In genomic region chr6:56794834-56795233, GRCm38 (mm10) we compare ENCODE assay signal across 9 mouse cellular contexts. TPM values are rescaled to one million over a fixed set of nuclear protein-coding genes. Genes with fewer than 3 reads are reported as not detected.
DNase-seq lines count a peak whose midpoint lies in the region; ATAC-seq lines count a peak whose summit lies in the region.
"Had no signal": no experiment of that assay in that cellular context is flagged by ENCODE, and none has a peak within 500 bp of the region (broad histone marks: within the 10 kb centered on the region; RNA-seq: fewer than 3 reads in every experiment).

No protein-coding gene starts in this region.

- peaks cover 13% of the 10 kb centered on the region for H3K4me1 ChIP-seq in heart, embryonic 11.5 days (ENCODE audit: control insufficient read depth, insufficient read depth, low read length)
- peaks cover 25% of the 10 kb centered on the region for H3K4me1 ChIP-seq in midbrain, embryonic 10.5 days
- peaks cover 13% of the 10 kb centered on the region; the same call in 1 of the 2 replicates for H3K4me1 ChIP-seq in midbrain, embryonic 11.5 days (ENCODE audit: control insufficient read depth, insufficient read depth, low read length)
- peaks cover 25% of the 10 kb centered on the region for H3K4me1 ChIP-seq in limb, embryonic 13.5 days
- peaks cover 14% of the 10 kb centered on the region for H3K4me1 ChIP-seq in stomach, embryonic 16.5 days (ENCODE audit: control insufficient read depth, insufficient read depth, low read length)

- peak overlapping the region; percentile 86 for H3K4me2 ChIP-seq in heart, embryonic 11.5 days
- H3K4me2 ChIP-seq in midbrain, embryonic 11.5 days = no peak overlapping the region
- H3K4me2 ChIP-seq in limb, embryonic 13.5 days (replicated peaks) = peak overlapping the region; percentile 81
- H3K4me2 ChIP-seq in stomach, embryonic 16.5 days (ENCODE audit: low read depth, low read length) = peak overlapping the region; percentile 86

- H3K27me3 ChIP-seq in heart, embryonic 11.5 days (ENCODE audit: control insufficient read depth, insufficient read depth, low read length) = no peaks in the 10 kb centered on the region
- H3K27me3 ChIP-seq in midbrain, embryonic 10.5 days (ENCODE audit: low read depth, poor library complexity, severe bottlenecking) = no peaks in the 10 kb centered on the region
- no peaks in the 10 kb centered on the region for H3K27me3 ChIP-seq in midbrain, embryonic 11.5 days (ENCODE audit: control insufficient read depth, insufficient read depth, low read length)
- H3K27me3 ChIP-seq in limb, embryonic 13.5 days = no peaks in the 10 kb centered on the region
- H3K27me3 ChIP-seq in stomach, embryonic 16.5 days (ENCODE audit: control insufficient read depth, insufficient read depth, low read length) = no peaks in the 10 kb centered on the region

- no peak for DNase-seq in heart, adult 8-10 months (ENCODE audit: low spot score)
- DNase-seq in midbrain, embryonic 10.5 days (ENCODE audit: low spot score) = no peak
- no peak for DNase-seq in midbrain, embryonic 11.5 days (ENCODE audit: low spot score, missing footprints)
- no peak for DNase-seq in adrenal gland, postnatal 10 days
- DNase-seq in urinary bladder, postnatal 14 days (ENCODE audit: low spot score) = no peak
- DNase-seq: cerebellum, adult 9-11 months had no signal

- WGBS in heart, embryonic 11.5 days (ENCODE audit: insufficient replicate concordance) = 86% methylated on average over 5 of the region's 5 CpGs
- WGBS in midbrain, embryonic 10.5 days = 94% methylated on average over 5 of the region's 5 CpGs
- WGBS in midbrain, embryonic 11.5 days = 89% methylated on average over 5 of the region's 5 CpGs
- WGBS in limb, embryonic 13.5 days = 87% methylated on average over 5 of the region's 5 CpGs
- WGBS in stomach, embryonic 16.5 days = 81% methylated on average over 5 of the region's 5 CpGs

- H3K9ac ChIP-seq in heart, embryonic 11.5 days (ENCODE audit: low read depth, low read length) = no peak overlapping the region
- H3K9ac ChIP-seq in midbrain, embryonic 11.5 days (ENCODE audit: low read length) = no peak overlapping the region
- H3K9ac ChIP-seq in limb, embryonic 13.5 days = no peak overlapping the region
- H3K9ac ChIP-seq in stomach, embryonic 16.5 days (ENCODE audit: low read length) = no peak overlapping the region

- H3K36me3 ChIP-seq in heart, embryonic 11.5 days (ENCODE audit: control insufficient read depth, insufficient read depth, low read length) = no peaks in the 10 kb centered on the region
- H3K36me3 ChIP-seq in midbrain, embryonic 10.5 days = peaks cover 30% of the 10 kb centered on the region
- H3K36me3 ChIP-seq in midbrain, embryonic 11.5 days (ENCODE audit: control insufficient read depth, insufficient read depth, low read length) = no peaks in the 10 kb centered on the region
- H3K36me3 ChIP-seq in limb, embryonic 13.5 days = no peaks in the 10 kb centered on the region; the same call in 1 of the 2 replicates
- H3K36me3 ChIP-seq in stomach, embryonic 16.5 days (ENCODE audit: control insufficient read depth, insufficient read depth, low read length) = no peaks in the 10 kb centered on the region

- no peak for ATAC-seq in heart, embryonic 11.5 days (replicated peaks; ENCODE audit: insufficient number of reproducible peaks, low FRiP score, low TSS enrichment)
- ATAC-seq in midbrain, embryonic 11.5 days (ENCODE audit: low FRiP score) = no peak
- no peak for ATAC-seq in limb, embryonic 13.5 days (ENCODE audit: low FRiP score, low read depth)
- no peak for ATAC-seq in stomach, embryonic 16.5 days (ENCODE audit: insufficient read depth, low FRiP score)

- H3K4me3 ChIP-seq in heart, embryonic 11.5 days (ENCODE audit: low read depth, low read length) = peak overlapping the region; percentile 79
- H3K4me3 ChIP-seq in midbrain, embryonic 10.5 days = peak overlapping the region; percentile 85
- no peak overlapping the region for H3K4me3 ChIP-seq in midbrain, embryonic 11.5 days (ENCODE audit: low read depth, low read length)
- no peak overlapping the region for H3K4me3 ChIP-seq in limb, embryonic 13.5 days
- no peak overlapping the region for H3K4me3 ChIP-seq in stomach, embryonic 16.5 days (replicated peaks; ENCODE audit: low read length)

- no peaks in the 10 kb centered on the region for H3K9me3 ChIP-seq in heart, embryonic 11.5 days (replicated peaks; ENCODE audit: control insufficient read depth, low read length)
- H3K9me3 ChIP-seq in midbrain, embryonic 10.5 days (replicated peaks) = peaks cover 3% of the 10 kb centered on the region; the same call in 1 of the 2 replicates
- H3K9me3 ChIP-seq in midbrain, embryonic 11.5 days (ENCODE audit: control insufficient read depth, low read length) = no peaks in the 10 kb centered on the region
- H3K9me3 ChIP-seq in limb, embryonic 13.5 days = no peaks in the 10 kb centered on the region
- H3K9me3 ChIP-seq in stomach, embryonic 16.5 days (replicated peaks; ENCODE audit: control insufficient read depth, low read length) = no peaks in the 10 kb centered on the region

- no peak overlapping the region for H3K27ac ChIP-seq in heart, embryonic 11.5 days (ENCODE audit: low read depth, low read length)
- no peak overlapping the region for H3K27ac ChIP-seq in midbrain, embryonic 10.5 days (replicated peaks)
- H3K27ac ChIP-seq in midbrain, embryonic 11.5 days (ENCODE audit: low read depth, low read length) = no peak overlapping the region
- H3K27ac ChIP-seq in limb, embryonic 13.5 days = no peak overlapping the region
- no peak overlapping the region for H3K27ac ChIP-seq in stomach, embryonic 16.5 days (ENCODE audit: low read length)

RNA-seq across cellular contexts. Expression of gene Kbtbd2, which starts 2.8 kb away (rescaled TPM):
- polyA plus RNA-seq in heart, embryonic 11.5 days (2014; fragmentation: Nextera tagmentation; extraction: Ambion mirVana) = 31.7 and 34.0 TPM in 2 replicates
- total RNA-seq in heart, adult 8-10 months (2022) = 10 to 100 TPM; 23.4 to 36.2 (median 27.8) TPM
- 36.6 and 37.2 TPM in 2 replicates for polyA plus RNA-seq in midbrain, embryonic 10.5 days (2016; fragmentation: Nextera tagmentation; extraction: Ambion mirVana)
- polyA plus RNA-seq in midbrain, embryonic 11.5 days (2014; fragmentation: Nextera tagmentation; extraction: Ambion mirVana) = 29.6 and 36.1 TPM in 2 replicates
- 28.0 and 30.5 TPM in 2 replicates for polyA plus RNA-seq in limb, embryonic 13.5 days (2015; fragmentation: Nextera tagmentation; extraction: Ambion mirVana)
- polyA plus RNA-seq in stomach, embryonic 16.5 days (2015; fragmentation: Nextera tagmentation; extraction: Ambion mirVana) = 22.6 and 24.0 TPM in 2 replicates
- total RNA-seq in adrenal gland, postnatal 10 days (2021) = 10 to 100 TPM; 36.2 to 36.7 TPM

RNA-seq across cellular contexts. Expression of gene Fkbp9, which starts 37.0 kb away (rescaled TPM):
- polyA plus RNA-seq in heart, embryonic 11.5 days (2014; fragmentation: Nextera tagmentation; extraction: Ambion mirVana) = 114 and 142 TPM in 2 replicates
- total RNA-seq in heart, adult 8-10 months (2022) = 10 to 100 TPM; 86.6 to 95.2 (median 88.9) TPM
- 64.5 and 65.3 TPM in 2 replicates for polyA plus RNA-seq in midbrain, embryonic 10.5 days (2016; fragmentation: Nextera tagmentation; extraction: Ambion mirVana)
- polyA plus RNA-seq in midbrain, embryonic 11.5 days (2014; fragmentation: Nextera tagmentation; extraction: Ambion mirVana) = 55.3 and 57.4 TPM in 2 replicates
- polyA plus RNA-seq in limb, embryonic 13.5 days (2015; fragmentation: Nextera tagmentation; extraction: Ambion mirVana) = 181 and 185 TPM in 2 replicates
- 150 TPM in 2 replicates for polyA plus RNA-seq in stomach, embryonic 16.5 days (2015; fragmentation: Nextera tagmentation; extraction: Ambion mirVana)
- total RNA-seq in adrenal gland, postnatal 10 days (2021) = 10 to 100 TPM; 92.6 to 92.7 TPM

Comparison
In these comparisons a context has a peak if more than half of its experiments do, and no peak if none do; other contexts are left out.
1. H3K4me3 ChIP-seq: peak in heart, embryonic 11.5 days (single experiment) and midbrain, embryonic 10.5 days (single experiment); none in midbrain, embryonic 11.5 days (single experiment), limb, embryonic 13.5 days (single experiment) and stomach, embryonic 16.5 days (single experiment).